ENCODE assay signal across 8 mouse cellular contexts in the genomic region with DNA sequence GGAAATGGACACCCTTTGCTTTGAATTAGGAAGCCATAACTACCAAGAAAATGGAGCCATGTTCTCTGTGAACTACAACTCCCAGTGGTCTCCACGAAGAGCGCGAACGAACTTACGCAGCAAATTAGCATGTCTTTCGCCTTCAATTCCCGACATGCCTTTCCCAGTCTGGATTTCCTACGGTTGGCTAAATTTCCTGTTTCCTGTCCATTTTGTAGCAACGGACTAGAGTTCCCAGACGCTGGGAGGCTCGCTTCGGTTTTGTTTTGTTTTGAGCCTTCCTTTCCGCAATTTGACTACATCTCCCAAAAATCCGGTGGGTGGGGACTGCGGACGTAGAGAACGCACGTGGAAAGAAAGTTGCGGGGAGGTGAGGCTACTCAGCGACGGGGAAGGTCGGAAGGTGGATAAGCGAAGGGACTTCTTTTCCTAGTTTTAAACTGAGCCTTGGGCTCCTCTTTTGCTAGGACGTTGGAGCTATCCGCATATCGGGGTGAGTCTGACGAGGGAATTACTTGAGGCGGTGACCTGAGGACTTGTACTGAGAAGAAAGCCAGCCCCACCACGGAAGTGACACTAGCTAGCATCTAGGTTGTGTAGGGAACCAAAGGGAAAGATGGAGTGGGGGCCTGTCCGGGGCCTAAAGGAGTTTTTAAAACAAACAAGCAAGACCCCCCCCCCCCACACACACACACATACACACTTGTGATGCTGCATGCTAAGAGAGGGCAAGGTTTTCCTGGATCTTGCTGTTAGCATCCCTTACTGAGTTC. TPM values are rescaled to one million over a fixed set of nuclear protein-coding genes. Genes with fewer than 3 reads are reported as not detected.
DNase-seq lines count a peak whose midpoint lies in the region; ATAC-seq and TF ChIP-seq lines count a peak whose summit lies in the region.

Mrpl24 (plus strand) TSS at position 171 of the 773 bp plus-strand sequence.

- under 1% methylated on average over 30 of the region's 30 CpGs for WGBS in cerebellum, adult 2 months
- under 1% methylated on average over 30 of the region's 30 CpGs for WGBS in lung, embryonic 16.5 days

- peak within 1 kb of the TSS; percentile 62 for H3K4me2 ChIP-seq in lung, embryonic 16.5 days (ENCODE audit: low read depth, low read length)

- peak; percentile 81 to 85 for ATAC-seq in hematopoietic stem cell, adult 5-6 weeks (replicated peaks in 1 of 2; ENCODE audit: insufficient read depth in 1 of 2, low FRiP score in 2 of 2, low TSS enrichment in 1 of 2, low read depth in 1 of 2, poor library complexity in 2 of 2, severe bottlenecking in 2 of 2)
- ATAC-seq in lung, embryonic 16.5 days (ENCODE audit: low read depth), result peak; percentile 88

- DNase-seq in MEL (ENCODE audit: low read depth, low spot score), result peak; percentile 83
- peak; percentile 78 to 92 for DNase-seq in cerebellum, adult 2 months
- peak; percentile 92 for DNase-seq in forelimb bud, embryonic 11.5 days (ENCODE audit: low read depth, low spot score)
- DNase-seq in layer of hippocampus, adult 9-10 months (ENCODE audit: low spot score), result peak; percentile 90
- DNase-seq in ovary, postnatal 10 days (ENCODE audit: low spot score), result peak; percentile 34
- DNase-seq in thymus, postnatal 10 days (ENCODE audit: low spot score in 2 of 2), result peak; percentile 37 to 38

- TF ChIP-seq EP300 in MEL (IDR thresholded peaks at IDR 0.05; ENCODE audit: low read depth in 1 of 2, low read length in 2 of 2), result no peak

- peak in 1 of 2 experiments; percentile 59; a peak in 3 of 4 replicates for TF ChIP-seq POLR2A in MEL (IDR thresholded peaks at IDR 0.05; ENCODE audit: control insufficient read depth in 1 of 2, insufficient read depth in 1 of 2, low read depth in 1 of 2, low read length in 2 of 2, poor library complexity in 1 of 2)
- peak; percentile 63; the same call in 1 of the 2 replicates for TF ChIP-seq POLR2A in cerebellum, adult 2 months (IDR thresholded peaks at IDR 0.05; ENCODE audit: borderline replicate concordance, insufficient read depth, low read length)

- no peaks in the 10 kb centered on the region for H3K27me3 ChIP-seq in MEL (ENCODE audit: control insufficient read depth in 1 of 2, insufficient read depth in 2 of 2, low read length in 2 of 2)
- no peaks in the 10 kb centered on the region for H3K27me3 ChIP-seq in cerebellum, adult 2 months (ENCODE audit: control insufficient read depth, insufficient read depth, low read length)
- H3K27me3 ChIP-seq in lung, embryonic 16.5 days (ENCODE audit: control insufficient read depth, insufficient read depth, low read depth, low read length), result no peaks in the 10 kb centered on the region

- H3K4me1 ChIP-seq in MEL (ENCODE audit: control insufficient read depth in 1 of 2, insufficient read depth in 2 of 2, low read length in 2 of 2), result no peaks in the 10 kb centered on the region
- peaks cover 3% of the 10 kb centered on the region; the same call in 1 of the 2 replicates for H3K4me1 ChIP-seq in cerebellum, adult 2 months (ENCODE audit: control insufficient read depth, insufficient read depth, low read length)
- H3K4me1 ChIP-seq in lung, embryonic 16.5 days (replicated peaks; ENCODE audit: control insufficient read depth, insufficient read depth, low read length), result peaks cover 2% of the 10 kb centered on the region; the same call in 1 of the 2 replicates

- no peak for TF ChIP-seq CTCF in MEL (IDR thresholded peaks at IDR 0.05 in 2 of 3, conservative IDR thresholded peaks at IDR 0.05 in 1 of 3; ENCODE audit: control insufficient read depth in 1 of 3, insufficient read depth in 1 of 3, low read depth in 2 of 3, low read length in 3 of 3, poor library complexity in 1 of 3, severe bottlenecking in 1 of 3)
- no peak for TF ChIP-seq CTCF in cerebellum, adult 2 months (IDR thresholded peaks at IDR 0.05; ENCODE audit: borderline replicate concordance, insufficient read depth, low read depth, low read length)

- peak within 1 kb of the TSS; percentile 65 to 90 for H3K4me3 ChIP-seq in MEL (ENCODE audit: control insufficient read depth in 1 of 2, insufficient read depth in 1 of 2, low read depth in 2 of 2, low read length in 2 of 2)
- peak within 1 kb of the TSS; percentile 85 for H3K4me3 ChIP-seq in cerebellum, adult 2 months (replicated peaks; ENCODE audit: insufficient read depth, low read depth, low read length)
- peak within 1 kb of the TSS; percentile 69 for H3K4me3 ChIP-seq in lung, embryonic 16.5 days (ENCODE audit: low read length)

- peak within 1 kb of the TSS; percentile 86 for H3K27ac ChIP-seq in MEL (ENCODE audit: control insufficient read depth, low read depth, low read length)
- no peak within 1 kb of the TSS; the same call in 1 of the 2 replicates for H3K27ac ChIP-seq in cerebellum, adult 2 months (ENCODE audit: insufficient read depth, low read length)
- H3K27ac ChIP-seq in lung, embryonic 16.5 days (ENCODE audit: low read length), result peak within 1 kb of the TSS; percentile 90

- peaks cover 7% of the 10 kb centered on the region; the same call in 1 of the 2 replicates for H3K79me2 ChIP-seq in MEL (ENCODE audit: control insufficient read depth, insufficient read depth, low read length, poor library complexity)

- peaks cover 0 to 6% of the 10 kb centered on the region in 2 experiments; a peak in 3 of 4 replicates for H3K36me3 ChIP-seq in MEL (ENCODE audit: control insufficient read depth in 1 of 2, insufficient read depth in 2 of 2, low read length in 2 of 2)
- peaks cover 42% of the 10 kb centered on the region for H3K36me3 ChIP-seq in lung, embryonic 16.5 days (ENCODE audit: control insufficient read depth, insufficient read depth, low read length)

- TF ChIP-seq RAD21 in MEL (IDR thresholded peaks at IDR 0.05; ENCODE audit: low read depth, low read length), result no peak

- H3K9me3 ChIP-seq in MEL (replicated peaks; ENCODE audit: insufficient read depth, low read length), result no peaks in the 10 kb centered on the region
- no peaks in the 10 kb centered on the region for H3K9me3 ChIP-seq in lung, embryonic 16.5 days (ENCODE audit: control insufficient read depth, low read length)

- H3K9ac ChIP-seq in MEL (ENCODE audit: control insufficient read depth, low read depth, low read length, poor library complexity, severe bottlenecking), result peak within 1 kb of the TSS; percentile 85
- peak within 1 kb of the TSS; percentile 78 for H3K9ac ChIP-seq in lung, embryonic 16.5 days (ENCODE audit: low read length)

TF ChIP-seq in MEL, 35 proteins besides CTCF, POLR2A, EP300 and RAD21 (continues in another document):
- TF ChIP-seq SMC3 (IDR thresholded peaks at IDR 0.05; ENCODE audit: low read depth, low read length) (no peak), MEF2A (IDR thresholded peaks at IDR 0.05; ENCODE audit: extremely low read depth, insufficient replicate concordance, low read depth, low read length, poor library complexity, severe bottlenecking) (no peak), MYB (IDR thresholded peaks at IDR 0.05; ENCODE audit: low read depth, low read length) (peak; percentile 47; the same call in 1 of the 2 replicates), CHD2 (IDR thresholded peaks at IDR 0.05; ENCODE audit: low read length) (no peak), ZNF384 (IDR thresholded peaks at IDR 0.05; ENCODE audit: low read depth, low read length) (no peak), MAX (IDR thresholded peaks at IDR 0.05; ENCODE audit: low read length) (peak; percentile 69), USF2 (IDR thresholded peaks at IDR 0.05; ENCODE audit: borderline replicate concordance in 1 of 2, insufficient read depth in 1 of 2, low read depth in 1 of 2, low read length in 2 of 2) (no peak), ELF1 (IDR thresholded peaks at IDR 0.05; ENCODE audit: low read depth, low read length) (peak; percentile 55), MAZ (IDR thresholded peaks at IDR 0.05; ENCODE audit: low read depth, low read length) (no peak), USF1 (IDR thresholded peaks at IDR 0.05; ENCODE audit: low read depth, low read length) (no peak), POLR2AphosphoS2 (IDR thresholded peaks at IDR 0.05; ENCODE audit: low read length) (0 out of 2 replicates have a peak, but pooled peaks have one; percentile 31), ZKSCAN1 (IDR thresholded peaks at IDR 0.05; ENCODE audit: low read depth, low read length) (no peak), E2F4 (IDR thresholded peaks at IDR 0.05; ENCODE audit: borderline replicate concordance, low read depth, low read length) (peak; percentile 54; the same call in 1 of the 2 replicates), SIN3A (IDR thresholded peaks at IDR 0.05; ENCODE audit: low read length) (peak; percentile 84), MAFK (IDR thresholded peaks at IDR 0.05; ENCODE audit: borderline replicate concordance, low read depth, low read length) (no peak), TBP (IDR thresholded peaks at IDR 0.05; ENCODE audit: low read depth, low read length) (peak; percentile 74), NRF1 (IDR thresholded peaks at IDR 0.05; ENCODE audit: insufficient read depth, low read depth, low read length, poor library complexity, severe bottlenecking) (peak; percentile 35; the same call in 1 of the 2 replicates), HCFC1 (IDR thresholded peaks at IDR 0.05; ENCODE audit: low read depth, low read length) (peak; percentile 96), UBTF (IDR thresholded peaks at IDR 0.05; ENCODE audit: borderline replicate concordance, insufficient read depth, low read depth, low read length) (no peak), TAL1 (IDR thresholded peaks at IDR 0.05; ENCODE audit: low read length) (no peak), POLR2AphosphoS5 (IDR thresholded peaks at IDR 0.05; ENCODE audit: borderline replicate concordance, low read depth, low read length) (no peak), ETS1 (IDR thresholded peaks at IDR 0.05; ENCODE audit: low read depth, low read length) (0 out of 2 replicates have a peak, but pooled peaks have one; percentile 11), GATA1 (IDR thresholded peaks at IDR 0.05; ENCODE audit: low read depth, low read length) (no peak), TCF12 (IDR thresholded peaks at IDR 0.05; ENCODE audit: low read depth, low read length) (peak; percentile 8; the same call in 1 of the 2 replicates), MXI1 (IDR thresholded peaks at IDR 0.05; ENCODE audit: low read depth, low read length) (peak; percentile 92), NELFE (IDR thresholded peaks at IDR 0.05; ENCODE audit: low read depth, low read length) (0 out of 2 replicates have a peak, but pooled peaks have one; percentile 30), GABPA (IDR thresholded peaks at IDR 0.05; ENCODE audit: low read depth, low read length) (no peak), RCOR1 (IDR thresholded peaks at IDR 0.05; ENCODE audit: low read depth, low read length) (no peak)

RNA-seq across cellular contexts. Expression of gene Mrpl24, which starts in this region (rescaled TPM):
- 59.5 and 66.2 TPM in 2 replicates for total RNA-seq in MEL (2012; rRNA removed)
- polyA plus RNA-seq in MEL (2012; ENCODE audit: insufficient read depth in 1 of 2, insufficient read length in 2 of 2, low read depth in 1 of 2, low replicate concordance in 2 of 2, missing spikeins in 1 of 2), result 10 to 100 TPM in 1 of 2 experiments, not detected in 1; 77.3 TPM
- 83.9 and 84.9 TPM in 2 replicates for polyA plus RNA-seq in cerebellum, adult 2 months (2012; rRNA removed)
- 85.4 and 172 TPM in 2 replicates for total RNA-seq in hematopoietic stem cell, adult 5-6 weeks (2017)
- 77.5 and 79.3 TPM in 2 replicates for polyA plus RNA-seq in lung, embryonic 16.5 days (2015; fragmentation: Nextera tagmentation; extraction: Ambion mirVana)

Comparison
In these comparisons a context has a peak if more than half of its experiments do, and no peak if none do; other contexts are left out.
1. DNase-seq: peak in every context shown above with its lines; median percentile 92 in forelimb bud, embryonic 11.5 days; 90 in layer of hippocampus, adult 9-10 months; 85 in cerebellum, adult 2 months; 83 in MEL; 38 in thymus, postnatal 10 days; 34 in ovary, postnatal 10 days.